Mouse (Mus musculus): ENCODE results near the gene Shb.

Shb gene

GRCm38 (mm10) chr4:45527562-45528354 is 4.5 kb downstream of the Shb start:
- peak; percentile 69 for DNase-seq (ENCODE audit: inconsistent ontology term)

DNA sequence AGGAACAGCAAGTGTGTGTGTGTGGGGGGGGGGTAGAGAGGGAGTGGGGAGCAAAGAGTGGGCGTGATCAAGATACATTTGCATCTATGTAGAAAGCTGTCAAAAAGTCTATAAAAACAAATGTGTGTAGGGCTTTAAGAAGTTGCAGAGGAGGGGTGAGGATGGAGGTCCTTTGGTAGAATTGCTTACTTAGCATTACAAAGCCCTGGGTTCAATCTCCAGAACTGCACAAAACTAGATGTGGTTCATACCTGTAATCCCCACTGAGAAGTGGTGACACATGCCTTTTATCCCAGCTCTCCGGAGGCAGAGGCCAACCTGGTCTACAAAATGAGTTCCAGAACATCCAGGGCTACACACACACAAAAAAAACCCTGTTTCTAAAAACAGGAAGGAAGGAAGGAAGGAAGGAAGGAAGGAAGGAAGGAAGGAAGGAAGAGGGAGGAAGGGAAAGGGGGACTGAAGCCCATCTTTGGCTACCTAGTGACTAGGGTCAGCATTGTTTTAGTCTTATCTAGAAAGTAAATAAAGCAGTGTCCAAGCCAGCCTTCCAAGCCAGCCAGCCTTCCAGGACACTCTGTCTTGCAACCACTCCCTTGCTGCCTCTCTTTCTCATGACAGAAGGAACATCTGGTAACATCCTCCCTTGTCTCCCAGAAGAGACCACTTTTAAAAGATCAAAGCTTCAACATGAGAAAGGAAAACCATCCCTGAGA is 5.3 kb downstream of the Shb start:
- no peak for DNase-seq (ENCODE audit: inconsistent ontology term)

DNA sequence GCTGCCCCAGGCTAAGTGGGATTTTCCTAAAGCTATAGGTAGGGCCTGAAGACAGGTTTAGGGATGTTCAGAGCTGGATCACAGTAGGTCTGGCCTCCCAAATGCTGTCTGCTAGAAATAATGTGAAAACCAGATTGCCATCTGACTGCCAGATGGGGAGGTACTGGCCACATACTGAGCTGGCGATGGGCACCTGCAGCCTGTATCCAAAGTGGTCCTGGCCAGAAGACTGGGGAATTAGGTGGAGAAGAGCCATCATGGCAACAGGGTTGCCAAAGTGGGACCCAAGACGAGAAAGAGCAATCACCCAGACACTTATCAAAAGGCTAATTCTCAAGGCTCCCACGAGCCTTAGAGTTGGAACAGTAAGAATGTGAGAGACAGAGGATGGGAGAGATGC is 6.1 kb downstream of the Shb start:
- DNase-seq (ENCODE audit: inconsistent ontology term) = no peak

DNA sequence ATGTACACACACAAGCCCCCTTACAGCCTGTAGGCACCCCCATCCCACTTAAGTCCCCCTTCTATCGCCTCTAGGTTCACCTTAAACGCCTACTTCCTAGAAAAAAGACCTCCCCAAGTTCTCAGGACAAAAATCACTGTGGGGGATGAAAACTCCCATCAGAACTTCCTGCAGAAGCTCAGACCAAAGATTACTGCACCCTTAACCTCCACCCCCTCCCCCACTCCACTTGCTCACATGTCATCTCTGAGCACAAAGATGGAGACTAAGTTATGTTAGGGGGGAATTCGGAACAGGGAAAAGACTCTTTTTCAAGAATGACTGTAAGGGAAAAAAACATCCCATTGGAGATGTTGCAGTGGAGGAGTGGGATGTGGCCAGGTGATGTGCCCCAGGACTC is 6.7 kb downstream of the Shb start:
- DNase-seq (ENCODE audit: inconsistent ontology term) = no peak

DNA sequence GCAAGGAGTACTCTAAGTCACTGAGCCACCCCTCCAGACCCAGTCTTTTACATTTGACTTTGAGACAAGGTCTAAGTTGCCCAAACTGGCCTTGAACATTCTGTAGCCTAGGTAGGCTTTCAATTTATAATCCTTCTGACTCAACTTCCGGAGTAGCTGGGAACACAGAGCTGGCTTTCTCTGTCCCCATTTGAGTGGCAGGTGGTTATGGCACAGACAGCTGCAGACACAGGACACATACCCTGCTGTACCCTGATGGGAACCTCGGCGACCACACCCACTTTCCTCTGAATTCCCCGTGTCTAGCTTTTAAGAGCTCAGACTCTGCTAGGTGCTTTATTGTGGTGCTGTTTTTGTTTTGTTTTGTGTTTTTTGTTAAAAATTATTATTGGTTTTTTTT is 7.7 kb downstream of the Shb start:
- no peak for DNase-seq (ENCODE audit: inconsistent ontology term)

DNA sequence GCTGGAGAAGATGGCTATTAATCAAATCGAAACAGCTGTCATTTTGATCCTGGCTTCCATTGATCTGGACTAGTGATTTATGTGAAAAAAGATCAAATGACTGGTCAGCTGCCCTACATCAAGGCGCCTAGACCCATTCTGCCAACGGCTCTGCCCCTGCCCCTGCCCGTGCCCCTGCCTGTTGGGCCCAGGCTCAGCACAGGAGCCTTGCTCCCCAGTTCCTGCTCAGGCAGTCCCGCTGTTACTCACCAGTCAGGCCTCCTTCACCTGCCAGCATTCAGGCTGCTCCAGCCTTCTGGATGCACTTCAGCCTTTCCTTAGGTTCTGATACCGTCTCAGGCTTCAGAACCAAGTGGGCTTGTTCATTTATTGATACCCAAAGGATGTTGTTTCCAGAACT is 8.9 kb downstream of the Shb start:
- DNase-seq (ENCODE audit: inconsistent ontology term) = no peak

DNA sequence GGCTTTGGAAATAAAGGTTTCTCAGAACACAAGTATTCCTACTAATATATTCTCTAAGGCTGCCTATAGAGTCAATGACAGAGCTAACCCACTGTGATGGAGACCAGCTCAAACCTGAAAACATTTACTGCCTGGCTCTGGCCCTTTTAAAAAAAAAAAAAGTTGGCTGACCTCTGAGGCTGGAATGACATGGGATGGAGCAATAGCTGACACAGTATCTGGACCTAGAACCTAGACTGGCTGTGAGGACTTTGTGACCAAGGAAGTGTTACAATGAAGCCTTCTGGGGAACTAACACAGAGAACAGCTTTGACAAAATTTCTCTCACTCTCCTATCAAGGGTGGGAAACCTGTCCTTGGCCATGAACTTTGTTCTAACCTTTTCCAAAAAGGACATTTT is 9.3 kb downstream of the Shb start:
- no peak for DNase-seq (ENCODE audit: inconsistent ontology term)

- DNase-seq (ENCODE audit: inconsistent ontology term) = no peak
These were observed 9.7 kb downstream of the Shb start for GRCm38 (mm10) chr4:45522583-45522900.

DNA sequence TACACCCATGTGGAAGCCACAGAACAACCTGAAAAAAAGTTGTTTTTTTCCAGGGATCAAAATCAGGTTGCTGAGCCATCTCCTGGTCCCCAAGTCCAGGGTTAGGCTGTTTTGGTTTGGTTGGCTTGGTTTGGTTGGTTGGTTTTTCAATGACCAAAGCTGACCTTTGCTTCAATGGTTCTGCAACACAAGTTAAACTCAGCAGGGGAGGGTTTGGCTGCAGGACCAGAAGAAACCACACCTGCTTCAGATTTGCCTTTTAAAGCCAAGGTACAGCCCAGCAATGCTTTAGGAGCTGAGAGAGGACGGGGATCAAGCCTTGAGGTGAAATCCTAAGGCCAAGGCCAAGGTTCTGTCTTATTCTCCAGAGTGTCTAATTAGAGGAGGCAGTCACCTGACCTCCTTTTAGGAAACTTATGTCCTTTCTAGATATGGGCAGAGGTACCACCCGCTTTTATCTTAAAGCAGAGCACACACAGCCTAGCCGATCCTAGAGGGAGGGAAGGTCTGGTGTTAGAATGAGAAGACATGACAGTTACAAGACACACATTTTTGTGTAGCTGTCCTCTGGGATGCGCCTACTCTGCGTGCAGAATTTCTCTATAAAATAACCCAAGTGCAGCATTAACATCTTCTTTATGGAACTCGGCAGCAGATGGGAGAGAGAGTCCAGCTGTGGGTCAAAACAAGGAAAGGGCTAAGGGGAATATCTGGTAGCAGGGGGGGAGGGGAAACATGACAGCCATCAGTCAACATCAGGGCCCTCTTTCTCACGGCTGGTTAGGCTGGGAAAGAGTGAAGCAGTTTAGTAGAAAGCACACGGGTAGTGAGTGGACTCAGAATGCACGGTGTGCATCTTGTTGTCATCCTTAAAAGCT is 10.3 kb downstream of the Shb start:
- no peak for DNase-seq (ENCODE audit: inconsistent ontology term)

DNA sequence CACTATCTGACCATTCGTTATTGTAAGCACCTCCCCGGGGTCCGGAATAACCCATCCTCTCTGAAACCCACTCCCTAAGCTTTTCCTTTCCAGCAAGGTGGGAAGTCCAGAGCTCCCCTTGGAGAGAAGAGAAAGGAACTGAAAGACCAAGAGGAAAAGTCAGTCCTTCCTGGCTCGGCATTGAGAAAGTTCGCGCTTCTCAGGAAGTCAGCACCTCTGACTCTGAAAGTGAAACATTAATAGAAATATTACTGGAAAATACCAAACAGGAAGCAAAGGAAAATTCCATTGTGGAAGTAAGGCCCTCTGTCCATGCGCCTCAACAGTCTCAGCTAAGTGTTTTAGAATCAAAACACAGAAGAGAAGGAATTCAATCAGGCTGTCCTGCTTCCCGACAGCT is 11.9 kb downstream of the Shb start:
- DNase-seq (ENCODE audit: inconsistent ontology term) = no peak

DNA sequence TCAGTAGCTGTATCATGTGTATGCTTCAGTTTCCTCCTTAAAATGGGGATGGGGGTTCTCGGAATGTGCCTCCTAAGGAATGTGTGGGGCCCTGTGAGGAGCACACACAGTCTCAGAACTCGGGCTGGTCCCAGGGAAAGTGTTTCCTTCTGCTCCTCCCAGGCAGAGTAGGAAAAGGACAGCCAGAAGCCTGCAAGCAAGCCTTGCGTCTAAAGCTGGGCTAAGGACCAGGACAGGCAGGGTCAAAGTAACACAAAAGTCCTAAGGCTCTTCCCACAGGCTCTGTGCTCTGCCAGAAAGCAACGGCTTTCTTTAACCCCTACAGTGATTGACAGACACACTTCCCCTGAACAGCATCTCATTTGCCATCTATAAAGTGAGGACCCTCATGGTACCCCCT is 14.9 kb downstream of the Shb start:
- no peak for DNase-seq (ENCODE audit: inconsistent ontology term)

DNA sequence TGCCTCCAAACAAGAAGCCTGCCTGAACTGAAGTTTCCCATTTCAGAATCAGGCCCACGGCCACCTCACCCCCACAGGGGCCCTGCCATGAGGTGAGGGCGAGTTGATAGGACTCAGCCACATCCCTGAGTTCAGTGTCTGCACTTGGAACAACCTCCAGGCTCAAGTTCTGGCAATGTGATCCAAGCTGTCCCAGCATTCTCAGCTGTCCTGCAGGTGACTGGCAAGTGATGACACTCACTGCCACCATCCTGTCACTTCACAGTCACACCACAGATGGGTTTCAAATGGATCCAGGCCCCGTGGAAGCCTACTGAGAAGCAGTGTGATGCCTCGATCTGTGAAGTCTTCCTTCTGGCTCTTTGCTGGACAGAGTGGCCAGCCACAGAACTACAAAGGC is 16.4 kb downstream of the Shb start:
- no peak for DNase-seq (ENCODE audit: inconsistent ontology term)

DNA sequence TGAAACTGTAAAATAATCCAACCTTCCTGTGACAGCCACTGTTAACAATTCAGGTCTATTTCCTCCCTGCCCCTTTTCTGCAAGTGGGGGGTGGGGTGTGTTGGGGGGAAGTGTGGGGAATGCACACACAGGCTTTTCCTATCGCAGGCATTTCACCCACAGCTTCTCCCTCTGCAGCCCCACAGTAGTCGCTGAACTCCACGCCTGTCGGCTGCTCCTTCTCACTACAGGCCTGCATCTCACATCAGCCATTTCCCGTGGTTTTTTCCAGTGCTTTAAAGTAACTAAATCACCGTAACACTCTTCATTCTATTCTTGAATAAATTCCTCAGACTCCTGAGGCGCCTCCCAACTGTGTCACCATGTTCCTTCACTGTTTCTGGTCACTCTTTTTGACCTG is 17.9 kb downstream of the Shb start:
- DNase-seq (ENCODE audit: inconsistent ontology term) = no peak

- DNase-seq (ENCODE audit: inconsistent ontology term) = peak; percentile 94
These were observed 18.4 kb downstream of the Shb start for GRCm38 (mm10) chr4:45513791-45514293.

DNA sequence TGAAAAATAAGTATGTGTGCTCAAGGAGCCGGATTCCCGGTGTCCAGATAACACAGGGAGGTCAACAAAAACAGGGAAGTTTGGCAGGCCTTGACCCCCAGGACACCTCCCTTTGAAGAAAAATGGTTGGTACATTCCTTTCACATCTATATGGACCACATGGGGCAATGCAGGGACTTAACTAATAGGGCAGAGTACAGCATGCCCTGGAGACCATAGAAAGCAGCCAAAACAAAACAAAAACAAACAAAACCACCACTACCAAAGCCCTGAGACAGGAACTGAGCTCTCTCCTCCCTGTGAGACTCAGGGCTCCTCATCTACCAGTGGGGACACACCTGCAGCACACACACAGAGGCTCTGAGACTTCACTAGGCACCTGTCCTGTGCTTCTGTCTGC is 18.9 kb downstream of the Shb start:
- no peak for DNase-seq (ENCODE audit: inconsistent ontology term)

DNA sequence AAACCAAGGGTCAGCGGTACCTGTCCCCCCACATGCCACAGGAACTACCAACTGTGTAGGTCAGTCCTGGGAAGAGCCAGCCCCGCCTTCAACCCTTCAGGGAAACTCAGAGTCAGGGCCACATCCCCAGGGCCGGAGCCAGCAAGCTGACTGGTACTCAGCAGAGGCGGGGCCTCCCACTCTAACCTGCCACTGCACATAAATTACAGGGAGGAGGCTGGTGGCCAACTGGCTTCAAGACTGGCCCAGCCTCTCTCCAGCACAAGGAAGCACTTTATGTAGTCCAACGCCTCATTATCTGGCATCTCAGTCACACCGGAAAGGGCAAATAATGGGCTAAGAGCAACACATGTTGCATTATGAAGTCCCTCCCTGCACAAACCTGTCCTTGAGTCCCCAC is 22.1 kb downstream of the Shb start:
- peak; percentile 58 for DNase-seq (ENCODE audit: inconsistent ontology term)

- DNase-seq (ENCODE audit: inconsistent ontology term) = no peak
These were observed 22.9 kb downstream of the Shb start for GRCm38 (mm10) chr4:45509416-45509815.

DNA sequence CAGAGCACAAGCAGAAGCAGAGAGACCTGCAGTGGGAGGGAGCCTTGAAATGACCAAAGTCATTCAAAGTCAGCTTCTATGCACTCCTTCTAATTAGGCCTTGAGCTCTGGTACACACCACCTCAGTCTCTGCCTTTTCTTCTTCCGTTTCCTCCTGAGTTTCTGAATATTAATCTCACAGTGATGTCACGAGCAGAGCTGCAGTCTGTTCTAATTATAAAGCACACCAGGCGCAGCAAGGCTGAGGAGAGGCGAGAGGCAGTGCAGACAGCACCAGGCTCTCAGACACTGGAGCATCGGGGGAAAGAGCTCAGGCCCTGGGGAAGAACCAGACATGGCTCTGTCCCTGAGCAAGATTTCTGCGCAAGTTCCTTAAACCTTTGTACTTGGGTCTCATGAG is 23.8 kb downstream of the Shb start:
- no peak for DNase-seq (ENCODE audit: inconsistent ontology term)

DNA sequence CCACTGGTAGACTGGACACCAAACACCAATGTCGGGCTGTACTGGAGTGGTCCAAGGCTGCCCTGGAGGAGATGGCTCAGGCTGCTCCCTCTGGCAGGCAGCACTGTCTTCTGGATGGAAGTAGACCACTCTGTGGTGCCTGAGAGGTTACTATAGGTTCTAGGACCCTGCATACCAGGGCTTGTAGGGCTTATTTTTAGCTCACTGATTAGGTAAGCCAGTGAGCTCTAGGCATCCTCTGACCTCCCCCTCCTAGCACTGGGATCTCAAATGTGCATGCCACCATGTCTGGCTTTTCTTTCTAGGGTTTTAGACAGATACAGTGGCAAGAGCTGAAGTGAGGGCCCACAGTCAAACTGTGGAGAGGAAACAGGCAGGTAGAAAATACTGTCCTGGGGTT is 24.8 kb downstream of the Shb start:
- DNase-seq (ENCODE audit: inconsistent ontology term) = no peak

GRCm38 (mm10) chr4:45507039-45507438 is 25.2 kb downstream of the Shb start:
- DNase-seq (ENCODE audit: inconsistent ontology term) = no peak

GRCm38 (mm10) chr4:45506613-45507012 is 25.7 kb downstream of the Shb start:
- DNase-seq (ENCODE audit: inconsistent ontology term) = no peak

DNA sequence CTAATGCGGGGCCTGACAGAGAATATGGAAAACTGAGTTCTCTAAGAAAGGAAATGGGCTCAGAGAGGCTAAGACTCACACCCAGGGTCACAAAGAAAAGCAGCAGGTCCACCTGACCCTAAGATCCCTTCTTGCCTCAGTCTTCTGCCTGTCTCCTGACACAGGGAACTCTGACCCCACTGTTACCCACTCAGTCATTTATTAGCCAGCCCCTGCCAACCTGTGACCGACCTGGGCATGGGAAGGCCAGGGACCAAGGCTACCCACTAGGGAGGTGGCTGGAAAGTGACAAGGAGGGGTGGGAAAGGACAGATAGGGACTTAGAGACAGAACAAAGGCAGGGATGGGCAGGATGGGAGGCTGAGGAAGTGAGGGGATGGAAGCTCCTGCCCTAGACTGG is 26.6 kb downstream of the Shb start:
- no peak for DNase-seq (ENCODE audit: inconsistent ontology term)
